Comparison of ENCODE assay signal across 14 mouse cellular contexts in genomic region chr5:149062833-149063232, GRCm38 (mm10).
A peak's percentile ranks its signal among the peaks of the same experiment; 100 is the strongest.
DNase-seq lines count a peak whose midpoint lies in the region; ATAC-seq and TF ChIP-seq lines count a peak whose summit lies in the region.
"Had no signal": no experiment of that assay in that cellular context is flagged by ENCODE, and none has a peak within 500 bp of the region (broad histone marks: within the 10 kb centered on the region; RNA-seq: fewer than 3 reads in every experiment).

No protein-coding gene starts in this region.

- no peak overlapping the region for H3K9ac ChIP-seq in hindbrain, postnatal 0 days (replicated peaks; ENCODE audit: low read length)
- H3K9ac ChIP-seq in hindbrain, embryonic 11.5 days (ENCODE audit: low read depth, low read length): no peak overlapping the region
- no peak overlapping the region for H3K9ac ChIP-seq in midbrain, postnatal 0 days (replicated peaks; ENCODE audit: low read length, poor library complexity, severe bottlenecking)
- H3K9ac ChIP-seq in midbrain, embryonic 14.5 days (replicated peaks; ENCODE audit: low read length): no peak overlapping the region
- H3K9ac ChIP-seq: embryonic facial prominence, embryonic 12.5 days; forebrain, embryonic 15.5 days; limb, embryonic 13.5 days had no signal

- no peaks in the 10 kb centered on the region for H3K9me3 ChIP-seq in hindbrain, postnatal 0 days (ENCODE audit: low read length)
- H3K9me3 ChIP-seq in hindbrain, embryonic 11.5 days (ENCODE audit: control insufficient read depth, low read length): no peaks in the 10 kb centered on the region
- H3K9me3 ChIP-seq in midbrain, postnatal 0 days (ENCODE audit: low read length): no peaks in the 10 kb centered on the region
- H3K9me3 ChIP-seq in midbrain, embryonic 14.5 days (ENCODE audit: control insufficient read depth, low read length): no peaks in the 10 kb centered on the region
- H3K9me3 ChIP-seq: embryonic facial prominence, embryonic 12.5 days; forebrain, embryonic 15.5 days; limb, embryonic 13.5 days had no signal

- H3K4me1 ChIP-seq in hindbrain, postnatal 0 days (ENCODE audit: insufficient read depth, low read length): no peaks in the 10 kb centered on the region
- H3K4me1 ChIP-seq in hindbrain, embryonic 11.5 days (replicated peaks; ENCODE audit: control insufficient read depth, insufficient read depth, low read length): no peaks in the 10 kb centered on the region
- H3K4me1 ChIP-seq in midbrain, postnatal 0 days (ENCODE audit: insufficient read depth, low read length): no peaks in the 10 kb centered on the region
- H3K4me1 ChIP-seq in midbrain, embryonic 14.5 days (ENCODE audit: control insufficient read depth, insufficient read depth, low read length): no peaks in the 10 kb centered on the region
- H3K4me1 ChIP-seq: forebrain, embryonic 15.5 days; limb, embryonic 13.5 days had no signal

- H3K4me2 ChIP-seq in hindbrain, postnatal 0 days (ENCODE audit: low read depth, low read length): no peak overlapping the region
- H3K4me2 ChIP-seq in hindbrain, embryonic 11.5 days (replicated peaks; ENCODE audit: low read depth, low read length): no peak overlapping the region
- H3K4me2 ChIP-seq in midbrain, postnatal 0 days (ENCODE audit: low read depth, low read length, poor library complexity, severe bottlenecking): no peak overlapping the region
- H3K4me2 ChIP-seq in midbrain, embryonic 14.5 days (ENCODE audit: low read length): no peak overlapping the region
- H3K4me2 ChIP-seq: embryonic facial prominence, embryonic 12.5 days; forebrain, embryonic 15.5 days; limb, embryonic 13.5 days had no signal

- DNase-seq in hindbrain, postnatal 0 days (ENCODE audit: low spot score): no peak
- DNase-seq in hindbrain, embryonic 11.5 days (ENCODE audit: low spot score): no peak
- DNase-seq in midbrain, postnatal 0 days (ENCODE audit: low spot score): no peak
- DNase-seq in midbrain, embryonic 14.5 days: no peak
- peak; percentile 18 to 20 for DNase-seq in gastrocnemius, adult 8-10 months (ENCODE audit: low spot score in 2 of 2)
- DNase-seq in lung, postnatal 10 days: peak; percentile 41
- DNase-seq: adrenal gland, postnatal 10 days; cerebellum, adult 2 months; right cerebral cortex, postnatal 14 days had no signal

- H3K36me3 ChIP-seq in hindbrain, postnatal 0 days (ENCODE audit: insufficient read depth, low read length): no peaks in the 10 kb centered on the region
- H3K36me3 ChIP-seq in hindbrain, embryonic 11.5 days (ENCODE audit: control insufficient read depth, insufficient read depth, low read length): no peaks in the 10 kb centered on the region
- no peaks in the 10 kb centered on the region for H3K36me3 ChIP-seq in midbrain, postnatal 0 days (ENCODE audit: insufficient read depth, low read length)
- H3K36me3 ChIP-seq in midbrain, embryonic 14.5 days (ENCODE audit: control insufficient read depth, insufficient read depth, low read length): no peaks in the 10 kb centered on the region
- H3K36me3 ChIP-seq: embryonic facial prominence, embryonic 12.5 days; forebrain, embryonic 15.5 days; limb, embryonic 13.5 days had no signal

- peak; percentile 28 for TF ChIP-seq CTCF in hindbrain, postnatal 0 days (IDR thresholded peaks at IDR 0.05; ENCODE audit: low read depth)
- peak; percentile 52; the same call in 1 of the 2 replicates for TF ChIP-seq CTCF in midbrain, postnatal 0 days (IDR thresholded peaks at IDR 0.05)

- H3K27me3 ChIP-seq in hindbrain, postnatal 0 days (ENCODE audit: insufficient read depth, low read length): no peaks in the 10 kb centered on the region
- no peaks in the 10 kb centered on the region for H3K27me3 ChIP-seq in hindbrain, embryonic 11.5 days (ENCODE audit: control insufficient read depth, insufficient read depth, low read length)
- no peaks in the 10 kb centered on the region for H3K27me3 ChIP-seq in midbrain, postnatal 0 days (ENCODE audit: insufficient read depth, low read length)
- H3K27me3 ChIP-seq in midbrain, embryonic 14.5 days (ENCODE audit: control insufficient read depth, insufficient read depth, low read length): no peaks in the 10 kb centered on the region
- H3K27me3 ChIP-seq: embryonic facial prominence, embryonic 12.5 days; forebrain, embryonic 15.5 days; limb, embryonic 13.5 days had no signal

- WGBS in hindbrain, postnatal 0 days: 81% methylated on average over 1 of the region's 1 CpGs
- 91% methylated on average over 1 of the region's 1 CpGs for WGBS in hindbrain, embryonic 11.5 days
- WGBS in midbrain, postnatal 0 days: 93% methylated on average over 1 of the region's 1 CpGs
- 91% methylated on average over 1 of the region's 1 CpGs for WGBS in midbrain, embryonic 14.5 days

- no peak overlapping the region for H3K4me3 ChIP-seq in hindbrain, postnatal 0 days (ENCODE audit: low read length)
- H3K4me3 ChIP-seq in hindbrain, embryonic 11.5 days (ENCODE audit: low read depth, low read length): no peak overlapping the region
- H3K4me3 ChIP-seq in midbrain, postnatal 0 days (ENCODE audit: low read depth, low read length): no peak overlapping the region
- no peak overlapping the region for H3K4me3 ChIP-seq in midbrain, embryonic 14.5 days (replicated peaks; ENCODE audit: low read depth, low read length)
- H3K4me3 ChIP-seq: embryonic facial prominence, embryonic 12.5 days; forebrain, embryonic 15.5 days; limb, embryonic 13.5 days had no signal

- ATAC-seq in hindbrain, postnatal 0 days: no peak
- no peak for ATAC-seq in hindbrain, embryonic 11.5 days (ENCODE audit: low FRiP score)
- ATAC-seq in midbrain, postnatal 0 days (ENCODE audit: low FRiP score): no peak
- ATAC-seq in midbrain, embryonic 14.5 days (ENCODE audit: low FRiP score, low TSS enrichment): no peak
- ATAC-seq in frontal cortex, adult (ENCODE audit: low TSS enrichment): no peak
- no peak for ATAC-seq in inflammation-experienced regulatory T-cells, adult 6 months
- ATAC-seq: forebrain, embryonic 15.5 days had no signal

- H3K27ac ChIP-seq in hindbrain, postnatal 0 days: no peak overlapping the region
- no peak overlapping the region for H3K27ac ChIP-seq in hindbrain, embryonic 11.5 days (ENCODE audit: low read depth, low read length)
- no peak overlapping the region for H3K27ac ChIP-seq in midbrain, postnatal 0 days (ENCODE audit: low read depth, low read length)
- no peak overlapping the region for H3K27ac ChIP-seq in midbrain, embryonic 14.5 days (replicated peaks; ENCODE audit: low read depth, low read length)
- H3K27ac ChIP-seq: embryonic facial prominence, embryonic 12.5 days; forebrain, embryonic 15.5 days; limb, embryonic 13.5 days had no signal

Comparison
In these comparisons a context has a peak if more than half of its experiments do, and no peak if none do; other contexts are left out.
1. DNase-seq: peak in gastrocnemius, adult 8-10 months (2 of 2) and lung, postnatal 10 days (single experiment); none in hindbrain, postnatal 0 days (single experiment), hindbrain, embryonic 11.5 days (single experiment), midbrain, postnatal 0 days (single experiment) and midbrain, embryonic 14.5 days (single experiment).